Mouse (Mus musculus) thymus, postnatal 4 days (tissue): ENCODE data around the gene Tuba1c.
"Not testable (repeated sequence)": the region's sequence is repeated elsewhere in the genome, so short reads cannot be mapped to it uniquely, and the experiment has no call there.

Source experiments
- DNase-seq: peaks from one replicate; pipeline ENCODE4 v3.0.0; 2021

Gene Tuba1c

DNA sequence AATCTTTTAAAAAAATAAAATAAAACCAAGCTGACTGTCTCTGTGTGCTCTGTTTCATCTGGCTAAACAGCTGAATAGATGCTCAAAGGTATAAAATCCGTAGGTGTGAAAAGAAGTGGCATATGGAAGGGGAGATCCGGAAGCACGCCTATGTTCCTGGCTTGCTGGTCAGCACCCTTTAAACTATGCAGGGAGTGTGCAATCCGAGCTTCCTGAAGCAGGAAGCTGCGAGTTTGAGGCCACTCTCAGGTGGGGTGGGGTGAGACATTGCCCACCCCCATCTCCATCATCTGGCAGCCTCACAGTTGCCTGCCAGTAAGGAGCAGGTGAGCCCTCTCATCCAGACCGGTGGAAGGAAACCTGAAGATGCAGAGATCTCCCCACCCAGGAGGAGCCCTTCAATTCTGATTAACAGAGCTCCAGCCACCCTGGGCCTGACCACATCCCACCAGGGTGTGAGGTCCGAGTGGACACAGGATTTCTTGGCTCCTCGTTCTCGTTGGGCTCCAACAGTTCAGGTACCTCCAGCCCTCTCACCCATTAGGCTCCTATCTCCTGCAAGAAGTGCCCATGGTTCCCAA lies 44.4 kb downstream of the Tuba1c start, which contains the start of gene Troap:
Troap (plus strand) TSS at position 557 of the 581 bp plus-strand sequence.
- DNase-seq: no peak

DNA sequence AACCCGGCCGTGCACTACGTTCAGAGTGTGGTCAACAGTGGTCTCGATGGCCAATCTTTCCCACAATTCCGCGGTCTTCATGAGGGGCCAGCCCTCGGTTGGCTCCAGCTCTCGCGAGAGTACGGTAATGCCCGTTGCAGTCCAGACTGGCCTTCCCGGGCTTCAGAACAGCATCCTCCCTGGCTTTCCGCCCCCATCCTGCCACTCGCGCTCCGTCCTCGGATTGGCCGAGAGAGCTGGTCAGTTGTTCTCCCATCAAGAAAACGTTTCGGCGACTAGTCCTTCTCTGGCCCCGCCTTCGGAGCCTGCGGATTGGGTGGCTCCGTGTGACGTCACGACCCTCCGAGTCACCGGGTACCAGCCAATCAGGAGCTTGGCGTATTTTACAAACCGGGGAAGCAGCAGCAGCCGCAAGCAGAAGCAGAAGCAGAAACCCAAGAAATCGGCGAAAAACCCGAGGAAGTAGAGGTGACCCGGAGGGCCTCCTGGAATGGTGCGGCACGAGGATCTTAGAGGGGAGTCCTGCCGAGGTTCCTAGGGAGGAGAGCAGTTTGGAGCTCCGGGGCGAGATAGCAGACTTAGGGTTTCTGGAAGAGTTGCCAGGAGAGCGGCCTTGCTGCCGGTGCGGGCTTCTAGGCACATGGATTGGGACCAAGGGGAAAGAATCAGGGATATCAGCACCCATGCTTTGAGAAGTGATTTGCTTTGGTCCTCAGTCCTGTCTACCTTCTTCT lies 45.1 kb downstream of the Tuba1c start:
- peak; percentile 98 for DNase-seq

DNA sequence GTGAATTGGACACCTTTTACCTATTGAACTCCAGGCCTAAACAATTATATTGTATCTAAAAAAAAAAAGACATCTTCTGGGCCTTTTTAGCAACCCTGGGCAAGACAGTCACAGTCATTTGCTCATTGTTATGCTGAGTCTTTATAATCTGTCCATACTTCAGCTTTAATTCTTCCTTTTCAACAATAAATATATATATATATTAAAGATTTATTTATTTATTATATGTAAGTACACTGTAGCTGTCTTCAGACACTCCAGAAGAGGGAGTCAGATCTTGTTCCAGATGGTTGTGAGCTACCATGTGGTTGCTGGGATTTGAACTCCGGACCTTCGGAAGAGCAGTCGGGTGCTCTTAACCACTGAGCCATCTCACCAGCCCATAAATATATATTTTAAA lies 46.3 kb downstream of the Tuba1c start:
- not testable (repeated sequence) for DNase-seq

DNA sequence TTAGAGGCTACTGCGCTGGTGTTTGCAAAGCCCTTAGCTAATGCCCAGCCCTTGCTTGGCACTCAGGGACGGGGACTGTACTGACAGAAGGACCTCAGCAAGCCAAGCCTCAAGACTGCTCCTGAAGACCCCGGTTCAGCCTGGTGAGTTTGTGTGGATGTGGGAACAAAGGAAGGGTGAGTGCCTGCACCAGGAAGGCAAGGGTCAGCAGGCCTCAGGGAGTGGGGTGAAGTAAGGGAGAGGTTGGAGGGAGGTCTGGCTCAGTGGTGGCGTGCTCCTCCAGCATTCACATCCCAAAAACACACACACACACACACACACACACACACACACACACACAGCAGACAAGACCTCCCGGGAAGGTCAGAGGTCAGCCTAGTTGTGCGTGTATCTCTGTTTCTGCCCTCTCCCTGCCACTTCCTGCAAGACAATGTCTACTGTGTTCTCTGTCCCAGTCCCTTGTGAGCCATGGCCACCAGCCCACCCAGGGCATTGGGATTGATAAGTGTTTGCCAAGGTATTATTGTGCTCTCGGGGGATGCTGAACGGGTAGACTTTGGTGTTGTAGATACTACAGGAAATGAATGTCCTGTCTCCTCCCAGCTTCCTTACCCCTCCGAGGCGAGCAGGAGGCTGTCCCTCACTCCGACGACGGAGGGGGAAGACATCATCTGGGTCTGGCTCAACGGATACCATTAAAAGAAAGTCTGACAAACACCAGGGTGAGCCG lies 48.7 kb downstream of the Tuba1c start:
- no peak for DNase-seq

DNA sequence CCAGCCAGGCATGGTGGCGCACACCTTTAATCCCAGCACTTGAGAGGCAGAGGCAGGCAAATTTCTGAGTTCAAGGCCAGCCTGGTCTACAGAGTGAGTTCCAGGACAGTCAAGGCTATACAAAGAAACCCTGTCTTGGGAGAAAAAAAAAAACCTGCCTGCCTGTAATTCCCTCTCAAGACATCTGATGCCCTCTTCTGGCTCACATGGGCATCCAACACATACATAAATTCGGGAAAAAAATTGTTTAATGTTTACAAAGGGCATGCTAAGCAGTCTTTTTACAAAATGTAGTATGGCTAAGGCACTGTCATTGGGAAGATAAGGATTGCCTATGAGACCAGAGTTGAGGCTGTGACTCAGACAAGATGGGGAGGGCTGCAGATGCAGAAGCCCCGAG lies 50.1 kb downstream of the Tuba1c start:
- DNase-seq: no peak

DNA sequence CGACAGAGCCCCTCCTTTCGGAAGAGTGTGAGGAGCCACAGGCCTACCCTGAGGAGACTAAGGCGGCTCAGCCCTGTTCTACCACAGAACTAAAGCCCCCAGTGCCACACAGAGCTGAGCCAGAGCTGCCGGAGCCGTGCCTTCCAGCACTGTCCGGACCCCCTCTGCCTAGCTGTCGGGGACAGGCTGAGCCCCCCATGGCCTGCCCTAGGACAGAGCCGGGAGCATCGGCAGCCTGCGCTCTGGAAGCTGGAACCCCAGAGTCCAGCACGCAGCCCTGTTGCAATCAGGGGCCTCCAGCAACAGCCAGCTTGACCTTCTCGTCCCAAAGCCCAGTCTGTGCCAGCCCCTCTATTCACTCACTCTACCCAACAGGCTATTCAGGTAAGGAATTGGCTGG lies 52.6 kb downstream of the Tuba1c start:
- no peak for DNase-seq

DNA sequence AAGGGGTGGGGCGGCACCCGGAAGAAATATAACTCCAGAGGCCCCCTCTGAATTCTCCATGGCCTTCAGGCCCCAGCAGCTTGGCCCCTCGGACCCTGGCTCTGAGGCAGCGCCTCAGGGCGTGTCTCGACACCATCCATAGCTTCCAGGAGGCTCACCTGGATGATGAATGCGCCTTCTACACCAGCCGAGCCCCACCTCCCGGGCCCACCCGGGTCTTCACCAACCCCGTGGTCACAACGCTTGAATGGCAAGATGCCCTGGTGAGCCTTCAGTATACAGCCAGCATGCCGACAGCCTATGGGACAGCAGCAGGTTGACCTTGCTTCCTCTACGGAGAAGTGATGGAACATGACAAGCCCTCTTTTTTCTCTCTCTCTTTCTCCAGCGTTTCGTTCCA lies 53.1 kb downstream of the Tuba1c start:
- no peak for DNase-seq

DNA sequence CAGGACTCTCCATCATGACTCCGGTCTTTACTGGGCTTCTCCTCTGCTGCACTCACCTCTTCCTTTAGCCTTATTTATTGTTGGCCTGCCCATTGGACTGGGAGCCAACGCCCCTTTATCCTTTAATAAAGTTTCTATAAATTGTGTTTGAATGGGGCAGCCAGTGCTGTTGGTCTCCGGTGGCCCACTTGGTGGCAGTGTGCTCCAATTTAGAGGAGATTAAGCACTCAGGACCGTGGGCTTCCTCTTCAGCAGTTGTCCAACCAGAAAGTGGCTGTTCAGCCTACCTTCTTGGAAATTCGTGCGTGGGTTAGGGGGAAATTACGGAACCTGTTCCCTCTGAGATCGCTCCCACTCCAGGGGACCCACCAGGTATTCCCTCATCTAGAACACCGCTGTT lies 53.6 kb downstream of the Tuba1c start:
- peak; percentile 65 for DNase-seq

DNA sequence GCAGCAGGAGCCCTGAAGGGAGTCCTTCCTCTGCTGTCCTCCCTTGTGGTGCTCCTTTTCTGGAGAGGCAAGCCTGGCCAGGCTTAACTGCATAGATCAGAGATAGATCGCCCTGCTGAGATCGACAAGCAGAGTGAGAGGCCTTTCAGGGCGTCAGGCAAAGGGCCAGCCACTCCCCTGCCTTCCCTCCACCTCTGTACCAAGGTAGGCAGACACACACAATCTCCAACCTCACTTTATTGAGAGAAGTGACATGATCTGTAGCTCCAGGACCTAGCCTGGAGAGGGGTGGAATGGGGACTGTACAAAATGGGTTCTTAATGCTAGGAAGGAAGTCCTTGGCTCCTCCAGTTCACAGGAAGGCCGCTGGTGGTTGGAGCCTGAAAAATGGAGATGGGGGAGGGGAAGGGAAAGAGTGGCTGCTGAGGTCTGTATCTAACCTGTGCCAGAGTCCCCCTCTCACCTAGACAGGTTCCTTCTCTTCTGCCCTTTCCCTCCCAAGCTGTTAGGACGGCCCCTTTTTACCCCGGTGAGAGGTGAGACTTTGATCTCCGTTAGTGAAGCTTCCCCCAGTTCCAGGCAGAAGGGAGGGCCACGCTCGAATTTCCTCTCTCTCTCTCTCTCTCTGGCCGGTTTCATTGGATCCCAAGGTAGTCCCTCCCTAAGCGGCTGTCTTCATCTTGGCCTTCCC lies 54.3 kb downstream of the Tuba1c start:
- DNase-seq: no peak

DNA sequence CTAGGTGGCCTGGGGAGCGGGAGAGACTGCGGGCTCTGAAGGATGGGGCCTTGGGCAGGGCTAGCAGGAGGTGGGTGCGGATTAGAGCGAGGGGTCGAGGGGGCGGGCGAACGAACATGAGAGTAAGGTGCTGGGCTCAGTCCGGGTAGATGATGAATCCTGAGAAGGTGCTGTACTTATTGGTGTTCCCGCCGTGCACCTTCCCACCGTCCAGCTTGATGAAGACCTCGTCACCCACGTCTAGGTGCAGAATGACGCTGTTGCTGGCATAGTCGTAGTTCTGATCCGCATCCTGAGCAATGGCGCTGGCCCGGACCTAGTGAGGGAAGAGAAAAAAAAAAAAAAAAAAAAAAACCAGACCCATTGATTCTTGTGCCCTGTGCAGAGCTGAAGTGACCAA lies 54.9 kb downstream of the Tuba1c start:
- no peak for DNase-seq

DNA sequence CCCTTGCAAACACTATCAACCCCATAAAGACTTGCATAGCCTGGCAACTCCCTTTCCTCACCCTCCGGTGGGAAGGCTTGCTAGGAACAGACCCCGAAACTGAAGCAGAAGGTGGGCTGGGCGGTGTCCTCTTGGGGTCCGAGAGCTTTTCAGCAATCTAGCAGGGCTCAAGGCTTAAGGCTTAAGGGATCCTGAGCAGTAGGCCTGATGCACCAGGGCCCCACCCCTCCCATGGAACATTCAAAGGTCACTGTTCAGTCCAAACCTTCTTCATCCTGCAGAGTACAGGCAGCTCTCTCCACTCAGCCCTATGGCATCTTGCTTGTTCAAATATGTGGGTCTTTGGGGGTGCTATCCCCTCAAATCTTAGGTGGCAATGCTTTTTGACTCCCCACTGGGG lies 56.3 kb downstream of the Tuba1c start:
- DNase-seq: no peak

DNA sequence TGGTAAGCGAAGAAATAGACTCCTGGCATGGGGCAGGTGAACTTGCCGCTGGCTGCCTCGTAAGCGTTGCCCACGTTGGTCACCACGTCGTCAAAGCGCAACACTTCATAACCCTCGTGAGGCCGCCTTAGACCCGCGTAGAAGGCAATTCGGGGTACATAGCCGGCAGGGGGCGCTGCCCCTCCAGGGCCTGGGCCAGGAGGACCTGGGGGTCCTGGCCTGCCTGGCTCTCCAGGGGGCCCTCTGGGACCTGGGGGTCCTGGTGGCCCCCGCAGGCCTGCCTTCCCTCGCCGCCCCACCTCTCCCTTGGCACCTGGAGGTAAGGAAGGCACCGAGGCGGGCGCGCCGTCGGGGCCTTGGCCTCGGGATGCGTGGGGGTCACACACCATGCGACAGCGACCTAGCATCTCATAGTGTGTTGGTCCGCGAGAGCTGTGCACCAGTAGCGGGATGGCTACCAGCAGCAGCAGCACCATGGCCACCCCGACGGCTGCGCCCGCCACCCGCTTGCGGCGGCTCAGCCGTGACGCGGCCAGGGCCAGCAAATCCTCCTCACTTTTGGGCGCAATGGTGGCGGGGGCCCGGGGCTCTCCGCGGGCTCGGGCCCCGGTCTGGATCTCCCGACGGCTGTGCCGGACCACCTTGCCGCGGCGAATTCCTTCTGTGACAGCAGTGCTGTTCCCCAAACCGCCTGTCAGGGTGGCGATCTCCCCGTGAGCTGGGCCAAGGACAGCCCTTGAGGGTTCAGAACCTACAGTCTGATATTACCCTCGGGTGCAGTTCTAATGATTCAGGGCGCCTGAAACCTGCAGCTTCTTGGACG lies 57.8 kb downstream of the Tuba1c start, which contains the start of gene C1ql4:
C1ql4 (minus strand) TSS at position 565 of the 823 bp plus-strand sequence.
- peak; percentile 84 for DNase-seq
